Mouse (Mus musculus) spleen, adult 12 weeks (tissue): ENCODE data around the gene Uck2.
A peak's percentile ranks its signal among the peaks of the same experiment; 100 is the strongest.

Experiments
- DNase-seq: peaks from one replicate; pipeline ENCODE4 v3.0.0; 2022; ENCODE audit warnings: low spot score

The Uck2 gene

GRCm38 (mm10) chr1:167283441-167284257 lies 1.5 kb downstream of the Uck2 start:
- DNase-seq, result peak; percentile 32

- no peak for DNase-seq
Observed at GRCm38 (mm10) chr1:167282768-167283167, 2.4 kb downstream of the Uck2 start.

- no peak for DNase-seq
Observed at GRCm38 (mm10) chr1:167282112-167282511, 3.0 kb downstream of the Uck2 start.

DNA sequence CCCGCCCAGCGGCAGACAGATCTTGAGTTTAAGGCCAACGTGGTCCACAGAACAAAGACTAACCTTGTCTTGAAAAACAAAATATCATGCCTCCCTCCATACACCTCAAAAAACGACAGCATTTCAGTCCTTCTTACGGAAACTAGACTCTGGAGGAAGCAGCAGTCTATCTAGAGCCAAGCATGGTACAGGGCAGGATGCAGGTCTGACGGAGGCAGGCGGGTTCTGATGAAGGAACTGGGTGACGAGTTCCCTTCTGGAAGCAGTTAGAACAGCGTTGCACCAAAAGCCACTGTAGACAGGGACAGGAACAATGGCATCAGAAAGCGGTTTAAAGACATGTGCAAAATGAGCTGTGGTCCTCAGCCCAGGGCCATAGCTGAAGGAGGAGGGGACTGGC lies 5.1 kb downstream of the Uck2 start:
- no peak for DNase-seq

GRCm38 (mm10) chr1:167279160-167279715 lies 5.9 kb downstream of the Uck2 start:
- no peak for DNase-seq

DNA sequence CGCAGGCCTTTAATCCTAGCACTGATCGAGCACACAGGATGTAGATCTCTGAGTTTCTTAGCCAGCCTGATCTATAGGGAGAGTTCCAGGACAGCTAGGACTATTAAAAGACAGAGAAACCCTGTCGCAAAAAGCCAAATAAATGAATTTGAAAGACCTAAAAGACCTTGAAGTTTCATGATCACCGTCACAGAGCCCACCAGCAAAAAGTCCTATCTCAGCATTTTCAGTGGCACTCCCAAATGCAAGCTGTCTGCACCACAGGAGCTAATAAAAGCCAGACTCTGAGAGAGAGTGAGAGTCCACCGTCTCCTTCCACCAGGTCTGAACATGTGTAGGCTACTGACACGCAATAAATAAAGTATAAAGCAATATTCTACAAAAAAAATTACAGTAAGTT lies 6.7 kb downstream of the Uck2 start:
- DNase-seq, result no peak

GRCm38 (mm10) chr1:167274646-167275390 lies 10.3 kb downstream of the Uck2 start:
- no peak for DNase-seq

- DNase-seq, result no peak
Observed at GRCm38 (mm10) chr1:167273380-167274163, 11.5 kb downstream of the Uck2 start.

GRCm38 (mm10) chr1:167271841-167272240 lies 13.3 kb downstream of the Uck2 start:
- DNase-seq, result no peak

DNA sequence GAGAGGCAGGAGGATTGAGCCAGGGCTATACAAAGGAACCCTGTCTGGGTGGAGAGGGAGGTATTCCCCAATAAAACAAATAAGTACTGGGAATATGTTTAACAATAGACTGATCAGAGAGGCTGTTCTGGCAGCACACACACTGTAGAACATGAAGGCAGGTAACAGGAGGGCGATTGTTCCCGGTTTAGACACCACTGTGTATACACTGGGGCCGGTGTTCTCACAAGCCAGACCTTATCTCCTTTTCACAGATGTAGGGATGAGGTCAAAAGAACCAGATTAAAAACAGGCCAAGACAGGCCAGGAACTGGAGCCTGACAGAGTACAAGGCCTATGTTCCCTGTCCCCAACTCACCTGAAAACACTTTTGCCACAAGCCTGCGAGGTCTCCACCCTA lies 13.8 kb downstream of the Uck2 start:
- no peak for DNase-seq

DNA sequence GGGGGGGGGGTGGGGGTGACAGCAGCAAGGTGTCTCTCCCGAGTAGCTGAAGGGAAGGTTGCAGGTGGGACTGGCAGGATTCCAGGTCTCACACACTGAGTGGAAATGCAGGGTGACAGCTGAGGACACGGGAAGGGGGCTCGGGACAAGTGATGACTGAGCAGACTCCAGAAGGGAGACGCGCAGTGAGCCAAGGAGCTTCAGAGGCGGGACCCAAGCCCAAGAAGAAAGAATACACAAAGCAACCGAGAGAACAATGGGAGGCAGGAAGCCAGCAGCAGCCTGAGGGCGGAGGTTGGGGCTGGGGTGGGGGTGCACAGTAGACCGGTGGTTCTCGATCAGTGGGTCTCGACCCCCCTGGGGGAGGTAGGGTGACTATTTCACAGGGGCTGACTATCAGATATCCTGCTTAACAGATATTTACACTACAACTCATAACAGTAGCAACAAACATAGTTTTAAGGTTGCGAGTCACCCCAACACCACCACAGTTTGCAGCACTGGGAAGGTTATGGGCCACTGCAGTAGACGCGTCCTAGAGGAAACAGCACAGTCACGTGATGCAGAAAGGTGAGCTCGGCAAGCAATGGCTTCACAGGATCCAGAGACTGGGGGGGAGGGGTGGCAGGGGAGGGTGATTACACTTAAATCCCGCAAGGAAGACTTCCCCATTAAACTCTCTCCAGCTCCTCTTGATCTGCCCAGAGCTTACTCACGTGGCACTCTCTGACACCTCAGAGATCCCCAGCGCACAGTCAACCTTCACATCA lies 14.6 kb downstream of the Uck2 start:
- no peak for DNase-seq

GRCm38 (mm10) chr1:167269856-167270270 lies 15.3 kb downstream of the Uck2 start:
- DNase-seq, result no peak

- no peak for DNase-seq
Observed at GRCm38 (mm10) chr1:167269350-167269811, 15.7 kb downstream of the Uck2 start.

GRCm38 (mm10) chr1:167268360-167269063 lies 16.6 kb downstream of the Uck2 start:
- DNase-seq, result no peak

DNA sequence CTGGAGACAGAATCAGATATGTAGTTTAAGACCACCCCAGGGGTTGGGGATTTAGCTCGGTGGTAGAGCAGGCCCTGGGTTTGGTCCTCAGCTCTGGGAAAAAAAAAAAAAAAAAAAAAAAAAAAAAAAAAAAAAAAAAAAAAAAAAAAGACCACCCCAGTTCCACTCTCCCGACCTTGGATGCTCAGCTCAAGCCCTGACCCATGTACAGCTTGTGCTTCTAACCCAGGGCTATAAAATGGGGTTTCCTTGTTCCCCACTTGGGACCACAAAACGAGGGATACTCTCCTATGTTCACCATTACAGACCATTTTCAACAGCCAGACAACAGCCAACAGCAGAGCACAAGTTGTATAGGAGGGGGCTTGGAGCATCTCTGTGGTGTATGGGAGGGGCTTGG lies 18.4 kb downstream of the Uck2 start:
- DNase-seq, result no peak

GRCm38 (mm10) chr1:167265366-167265765 lies 19.8 kb downstream of the Uck2 start:
- DNase-seq, result no peak

- DNase-seq, result no peak
Observed at GRCm38 (mm10) chr1:167262489-167263041, 22.6 kb downstream of the Uck2 start.

DNA sequence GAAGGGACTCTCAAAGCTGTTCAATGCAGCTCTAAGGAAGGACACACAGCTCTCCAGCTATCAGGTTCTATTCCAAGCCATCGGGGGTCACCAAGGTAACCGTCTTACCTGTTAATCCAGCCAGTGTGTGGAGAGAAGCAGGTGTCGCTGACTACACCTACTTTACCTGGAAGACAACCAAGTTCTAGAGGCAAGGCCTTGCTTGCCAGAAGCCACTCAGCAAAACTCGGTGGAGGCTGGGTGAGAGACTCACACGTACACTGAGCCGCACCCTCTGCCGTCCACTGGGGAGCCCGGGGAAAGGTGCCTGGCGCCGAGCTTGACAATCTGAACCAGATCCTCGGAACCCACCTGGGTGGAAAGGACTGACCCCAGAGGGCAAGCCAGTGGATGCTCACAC lies 23.4 kb downstream of the Uck2 start:
- no peak for DNase-seq

DNA sequence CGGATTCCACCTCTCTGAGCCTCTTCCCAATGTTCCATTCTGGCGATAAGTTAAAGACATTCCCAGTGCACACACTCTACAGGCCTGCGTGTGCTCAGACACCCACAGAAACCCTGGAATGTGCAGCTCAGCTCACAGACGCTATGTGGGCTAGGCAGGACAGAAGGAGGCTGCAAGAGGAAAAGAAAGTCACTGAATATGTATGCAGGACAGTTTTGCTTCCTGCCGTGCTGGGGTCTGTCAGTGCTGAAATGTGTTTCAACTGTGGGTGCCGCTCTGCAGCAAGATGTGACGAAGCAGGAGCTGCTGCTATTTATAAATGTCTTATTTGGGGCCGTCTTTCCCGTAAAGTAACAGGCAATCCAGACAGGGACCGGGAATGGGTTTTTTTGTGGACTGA lies 25.4 kb downstream of the Uck2 start:
- DNase-seq, result no peak

- DNase-seq, result no peak
Observed at GRCm38 (mm10) chr1:167256724-167257302, 28.3 kb downstream of the Uck2 start.
